Mouse (Mus musculus): ENCODE results near the gene 5031439G07Rik. TPM values are rescaled to one million over a fixed set of nuclear protein-coding genes. Genes with fewer than 3 reads are reported as not detected.
"Not testable (repeated sequence)": the region's sequence is repeated elsewhere in the genome, so short reads cannot be mapped to it uniquely, and the experiment has no call there.

5031439G07Rik gene
- polyA plus RNA-seq, 1 experiment, result 69.7 TPM

DNA sequence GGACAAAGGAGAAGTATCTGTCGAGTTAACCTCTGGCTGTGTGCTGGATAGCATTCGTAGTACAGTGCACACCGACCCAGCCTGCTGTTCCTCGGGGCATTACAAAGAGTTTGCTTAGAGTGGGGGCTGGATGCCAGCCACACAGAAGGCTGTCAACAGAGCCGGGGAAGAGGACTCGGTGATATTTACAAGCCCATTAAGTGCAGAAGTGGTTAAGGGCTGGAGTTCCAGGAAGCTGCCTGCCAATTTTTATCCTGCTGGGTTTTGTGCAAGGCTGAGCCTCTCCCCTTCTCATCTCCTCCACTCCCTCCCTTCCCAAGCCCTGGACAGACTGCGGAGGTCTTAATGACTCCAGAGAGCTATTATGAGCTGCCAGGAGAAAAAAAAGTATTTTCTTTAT, 90.3 kb downstream of the 5031439G07Rik start:
- Histone ChIP-seq H3K4me3 (ENCODE audit: insufficient read depth, low read length) (no peak overlapping the region), H3K27ac (ENCODE audit: insufficient read depth, low read length) (no peak overlapping the region), H3K4me1 (ENCODE audit: control insufficient read depth, insufficient read depth, low read length) (no peaks in the 10 kb centered on the region)
- no peak for TF ChIP-seq POLR2A (IDR thresholded peaks at IDR 0.05; ENCODE audit: extremely low read depth, insufficient read depth, low read length)
- TF ChIP-seq CTCF (IDR thresholded peaks at IDR 0.05; ENCODE audit: extremely low read depth, insufficient read depth, low read length), result no peak

DNA sequence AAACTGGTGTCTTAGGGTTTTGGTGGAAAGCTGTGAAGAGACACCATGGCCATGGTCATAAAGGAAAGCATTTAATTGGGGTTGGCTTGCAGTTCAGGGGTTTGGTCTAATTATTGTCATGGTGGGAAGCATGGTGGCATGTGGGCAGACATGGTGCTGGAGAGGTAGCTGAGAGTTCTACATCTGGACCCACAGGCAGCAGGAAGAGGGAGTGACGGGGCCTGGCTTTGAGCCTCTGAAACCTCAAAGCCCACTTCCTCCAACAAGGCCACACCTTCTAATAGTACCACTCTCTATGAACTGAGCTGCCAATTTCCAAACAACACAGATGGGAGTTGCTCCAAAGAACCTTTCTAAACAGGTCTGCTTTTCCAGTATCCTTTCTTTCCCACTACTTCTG, 91.7 kb downstream of the 5031439G07Rik start:
- no peaks in the 10 kb centered on the region for H3K4me1 ChIP-seq (ENCODE audit: control insufficient read depth, insufficient read depth, low read length)
- TF ChIP-seq POLR2A (IDR thresholded peaks at IDR 0.05; ENCODE audit: extremely low read depth, insufficient read depth, low read length) (no peak), CTCF (IDR thresholded peaks at IDR 0.05; ENCODE audit: extremely low read depth, insufficient read depth, low read length) (no peak)
- H3K27ac ChIP-seq (ENCODE audit: insufficient read depth, low read length), result no peak overlapping the region
- no peak overlapping the region for H3K4me3 ChIP-seq (ENCODE audit: insufficient read depth, low read length)

DNA sequence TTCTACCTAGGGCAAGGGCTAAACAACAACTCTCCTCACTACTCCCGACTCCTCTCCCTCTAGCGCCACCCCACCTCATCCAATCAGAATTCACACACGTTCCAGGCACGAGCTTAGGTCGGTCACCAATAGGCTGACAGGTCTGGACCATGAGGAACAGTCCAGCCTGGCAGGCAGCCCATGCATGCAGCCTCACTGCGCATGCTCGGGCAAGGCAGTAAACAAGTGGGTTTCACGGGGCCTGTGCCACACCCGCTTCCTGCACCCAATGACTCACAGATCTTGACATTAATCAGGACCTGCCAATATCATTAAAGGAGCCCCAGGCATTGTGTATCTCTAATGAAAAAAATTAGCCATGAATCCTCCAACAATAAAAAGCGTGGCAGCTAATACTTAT, 92.1 kb downstream of the 5031439G07Rik start:
- not testable (repeated sequence) for H3K27ac ChIP-seq (ENCODE audit: insufficient read depth, low read length); H3K4me3 ChIP-seq (ENCODE audit: insufficient read depth, low read length); H3K4me1 ChIP-seq (ENCODE audit: control insufficient read depth, insufficient read depth, low read length)

Other genes with a start within 250 kb of the 5031439G07Rik start
- 22.9 and 30.1 TPM in 2 replicates for gene Phf21b, start 132.5 kb downstream of the 5031439G07Rik start, polyA plus RNA-seq (2012; rRNA removed)
- 2.1 and 2.6 TPM in 2 replicates for gene Gm29666, start 68.5 kb downstream of the 5031439G07Rik start, polyA plus RNA-seq (2012; rRNA removed)
- 13.3 and 13.7 TPM in 2 replicates for gene Nup50, start 65.1 kb downstream of the 5031439G07Rik start, polyA plus RNA-seq (2012; rRNA removed)
- gene Upk3a, start 28.6 kb upstream of the 5031439G07Rik start, polyA plus RNA-seq (2012; rRNA removed), result 0.19 TPM in 2 replicates
- 14.2 and 17.6 TPM in 2 replicates for gene Fam118a, start 40.4 kb upstream of the 5031439G07Rik start, polyA plus RNA-seq (2012; rRNA removed)
- 0.02 and 0.06 TPM in 2 replicates for gene Smc1b, start 143.4 kb upstream of the 5031439G07Rik start, polyA plus RNA-seq (2012; rRNA removed)
- gene Ribc2, start 143.5 kb upstream of the 5031439G07Rik start, polyA plus RNA-seq (2012; rRNA removed), result 0.29 TPM in 1 of 2 replicates, not detected in the other
- 8.7 and 10.9 TPM in 2 replicates for gene Fbln1, start 217.4 kb upstream of the 5031439G07Rik start, polyA plus RNA-seq (2012; rRNA removed)